Mouse (Mus musculus) thymus, postnatal 0 days (tissue): ENCODE results near the gene D10Wsu102e. TPM values are rescaled to one million over a fixed set of nuclear protein-coding genes. Genes with fewer than 3 reads are reported as not detected.

Experiments
- DNase-seq: peaks from one replicate; pipeline ENCODE4 v3.0.0-alpha.2; 2015; ENCODE audit warnings: low spot score
- polyA plus RNA-seq: library from polyadenylated mRNA; unstranded; fragments of >200 nt; fragmentation: Nextera tagmentation; extraction: Ambion mirVana; gene quantifications from 2 replicates; pipeline ENCODE4 v1.2.1, GENCODE M21; 2015

The D10Wsu102e gene
- polyA plus RNA-seq = 0.63 and 0.66 TPM in 2 replicates

GRCm38 (mm10) chr10:83359956-83360355 is at the start of gene D10Wsu102e:
TSS of gene D10Wsu102e (plus strand) at chr10:83360221.
- peak; percentile 96 for DNase-seq

- DNase-seq = no peak
These were observed 49.7 kb upstream of the D10Wsu102e start for GRCm38 (mm10) chr10:83310356-83310755.

DNA sequence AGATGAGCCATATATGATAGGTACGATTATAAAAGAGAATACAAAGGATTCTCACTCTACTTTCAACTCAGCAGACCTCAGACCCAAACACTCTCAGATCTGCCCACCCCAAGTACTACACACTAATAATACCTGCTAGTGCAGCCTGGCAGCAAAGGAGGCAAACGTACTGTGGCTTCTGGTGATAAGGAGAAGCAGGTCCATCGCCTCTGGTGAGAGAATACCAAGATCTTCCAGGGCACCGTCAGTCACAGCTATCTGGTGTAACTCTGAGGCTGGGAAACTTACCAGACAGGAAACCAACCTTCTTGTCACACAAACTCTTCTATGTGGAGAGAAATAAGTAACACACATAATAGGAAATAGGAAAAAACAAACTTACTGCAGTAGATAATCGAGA is 47.0 kb upstream of the D10Wsu102e start:
- no peak for DNase-seq

- no peak for DNase-seq
These were observed 39.6 kb upstream of the D10Wsu102e start for GRCm38 (mm10) chr10:83320396-83320795.

- no peak for DNase-seq
These were observed 39.2 kb upstream of the D10Wsu102e start for GRCm38 (mm10) chr10:83320870-83321269.

- DNase-seq = no peak
These were observed 38.5 kb upstream of the D10Wsu102e start for GRCm38 (mm10) chr10:83321528-83321927.

- no peak for DNase-seq
These were observed 37.4 kb upstream of the D10Wsu102e start for GRCm38 (mm10) chr10:83322551-83323100.

- DNase-seq = no peak
These were observed 35.1 kb upstream of the D10Wsu102e start for GRCm38 (mm10) chr10:83324871-83325270.

DNA sequence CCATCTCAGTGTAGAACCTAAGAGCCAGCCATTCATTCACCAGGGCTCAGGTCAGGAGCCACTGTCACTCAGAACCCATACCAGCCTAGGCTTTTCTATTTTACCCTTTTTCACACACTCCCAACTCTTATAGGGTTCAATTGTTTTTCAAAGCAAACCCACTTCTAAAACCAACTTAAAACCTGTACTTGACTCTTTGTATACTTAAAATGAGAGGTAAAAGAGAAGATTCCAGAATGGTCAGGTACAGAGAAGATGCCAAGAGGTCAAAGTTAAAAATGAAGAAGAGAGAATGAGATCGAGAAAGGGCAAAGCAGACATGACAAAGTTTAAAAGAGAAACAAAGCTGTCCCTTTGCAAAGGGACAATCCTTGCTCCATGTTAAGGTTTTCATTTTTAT is 34.1 kb upstream of the D10Wsu102e start:
- DNase-seq = no peak

DNA sequence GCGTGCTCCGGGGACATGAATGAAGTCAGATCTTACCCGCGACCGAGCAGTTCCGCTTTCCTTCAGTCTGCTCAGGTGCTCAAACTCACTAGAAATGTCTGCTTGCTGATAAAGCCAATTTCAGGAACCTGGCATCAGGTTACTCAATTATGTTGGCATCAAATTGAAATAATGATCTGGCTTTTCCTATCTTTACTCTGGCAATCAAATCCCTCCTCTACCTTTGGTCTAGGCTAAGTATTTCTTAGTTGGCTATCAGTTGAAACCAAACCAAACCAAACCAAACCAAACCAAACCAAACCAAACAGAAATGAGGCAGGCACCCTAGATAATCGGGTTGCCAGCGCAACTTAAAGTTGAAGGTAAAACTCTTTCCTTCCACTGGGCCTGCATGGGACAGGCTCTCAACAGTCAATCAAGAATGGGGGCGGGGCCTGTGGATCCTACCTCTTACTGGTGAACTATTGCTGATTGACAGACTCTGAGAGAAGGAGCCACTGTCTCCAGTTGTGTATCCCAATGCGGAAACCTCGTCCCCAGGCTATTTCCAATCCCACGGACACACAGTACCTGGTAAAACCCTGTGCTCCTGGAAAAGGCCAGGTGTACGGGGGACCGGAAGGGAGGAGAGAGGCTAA is 33.3 kb upstream of the D10Wsu102e start:
- no peak for DNase-seq

GRCm38 (mm10) chr10:83328791-83329190 is 31.2 kb upstream of the D10Wsu102e start:
- no peak for DNase-seq

GRCm38 (mm10) chr10:83330336-83330735 is 29.7 kb upstream of the D10Wsu102e start:
- peak; percentile 83 for DNase-seq

GRCm38 (mm10) chr10:83331811-83332210 is 28.2 kb upstream of the D10Wsu102e start:
- no peak for DNase-seq

DNA sequence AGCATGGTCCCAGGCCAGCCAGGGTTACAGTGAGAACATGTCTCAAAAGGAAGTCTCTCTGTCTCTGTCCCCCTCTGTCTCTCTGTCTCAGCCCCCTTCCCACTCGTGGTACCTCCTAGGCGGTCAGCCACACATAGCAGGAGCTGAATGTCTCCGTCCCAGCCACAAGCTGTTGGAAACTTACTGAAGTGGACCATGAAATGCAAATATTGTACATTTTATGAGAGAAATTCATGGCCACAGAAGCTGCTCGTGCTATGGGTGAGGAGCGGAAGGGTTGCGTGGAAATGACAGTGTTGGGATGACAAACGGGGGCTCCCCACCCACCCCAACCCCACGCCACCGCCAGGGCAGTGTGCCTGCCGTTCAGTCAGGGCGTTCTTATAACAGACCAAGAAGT is 27.4 kb upstream of the D10Wsu102e start:
- no peak for DNase-seq

DNA sequence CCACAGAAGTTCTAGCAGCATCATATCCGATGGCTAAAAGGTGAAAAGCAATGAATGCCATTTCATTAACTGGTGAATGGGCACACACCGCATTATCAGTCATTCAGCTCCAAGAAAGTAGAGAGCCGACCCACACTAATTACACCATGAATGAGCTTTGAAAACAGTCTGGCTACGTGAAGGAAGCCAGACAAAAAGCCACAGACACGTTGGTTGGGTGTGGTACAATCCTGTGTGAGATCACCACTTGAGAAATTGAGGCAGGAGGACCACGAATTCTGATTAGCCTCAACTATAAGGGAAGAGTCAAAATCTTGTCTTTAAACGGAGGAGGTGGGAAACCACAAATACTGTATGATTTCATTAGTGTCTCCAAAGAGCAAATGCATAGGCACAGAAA is 23.7 kb upstream of the D10Wsu102e start:
- DNase-seq = no peak

- DNase-seq = no peak
These were observed 22.7 kb upstream of the D10Wsu102e start, which contains the start of gene Slc41a2 for GRCm38 (mm10) chr10:83337159-83337951. TSS of gene Slc41a2 (minus strand) at chr10:83337882.

GRCm38 (mm10) chr10:83337971-83338598 is 21.9 kb upstream of the D10Wsu102e start:
- DNase-seq = no peak

DNA sequence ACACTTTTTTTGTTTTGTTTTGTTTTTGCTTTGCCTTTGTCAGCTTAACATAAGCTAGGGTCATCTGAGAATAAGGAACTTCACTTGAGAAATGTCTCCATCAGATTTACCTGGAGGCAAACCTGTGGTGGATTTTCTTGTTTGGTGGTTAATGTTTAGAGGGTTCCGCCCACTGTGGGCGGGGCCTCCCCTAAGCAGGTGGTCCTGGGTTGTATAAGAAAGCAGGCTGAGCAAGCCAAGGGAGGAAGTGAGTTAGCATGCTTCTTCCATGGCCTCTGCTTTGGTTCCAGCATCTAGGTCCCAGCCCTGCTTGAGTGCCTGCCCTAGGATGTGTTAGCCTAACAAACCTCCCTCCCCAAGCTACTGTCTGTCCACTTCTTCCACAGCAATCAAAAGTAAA is 18.8 kb upstream of the D10Wsu102e start:
- peak; percentile 31 for DNase-seq

DNA sequence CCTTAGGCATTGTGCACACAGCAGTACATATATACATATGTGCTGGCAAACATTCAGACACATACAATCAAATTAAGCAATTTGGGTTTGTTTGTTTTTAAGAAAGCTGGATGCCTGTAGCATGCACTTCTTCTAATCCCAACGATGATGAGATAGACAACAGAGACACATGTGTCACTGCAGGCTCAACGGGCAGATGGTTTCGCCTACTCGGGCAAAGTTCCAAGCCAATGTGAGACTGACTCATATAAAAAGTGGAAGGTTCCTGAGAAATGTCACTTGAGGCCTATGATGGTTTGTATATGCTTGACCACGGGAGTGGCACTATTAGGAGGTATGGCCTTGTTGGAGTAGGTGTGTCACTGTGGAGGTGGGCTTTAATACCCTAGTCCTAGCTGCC is 16.9 kb upstream of the D10Wsu102e start:
- no peak for DNase-seq

GRCm38 (mm10) chr10:83343828-83344685 is 16.0 kb upstream of the D10Wsu102e start:
- DNase-seq = no peak
